Mouse (Mus musculus) CH12.LX (cell line): Measurements from ENCODE around the gene Ubc.

Source experiments
- MAZ ChIP-seq: IDR thresholded peaks from 2 replicates; pipeline ENCODE4 v1.6.1; 2012; ENCODE audit warnings: low read depth, mild to moderate bottlenecking, inconsistent platforms, low read length, improper control_type of control experiment, moderate library complexity
- POLR2A ChIP-seq: IDR thresholded peaks from 2 replicates; pipeline ENCODE4 v1.6.1; 2011; ENCODE audit warnings: low read depth, mild to moderate bottlenecking, improper control_type of control experiment, low read length

- TF ChIP-seq MAZ (no peak), POLR2A (no peak)
Measured at GRCm38 (mm10) chr5:125416183-125416582, 26.2 kb upstream of the Ubc start.
